Mouse (Mus musculus) MEL (cell line): ENCODE data around the gene Sphk2.

Experiments used
- CTCF ChIP-seq, 3 experiments: IDR thresholded peaks in 2 of 3; conservative IDR thresholded peaks in 1 of 3; 2 replicates each; pipeline ENCODE4 v1.5.1; 2011 to 2012; ENCODE audit warnings: low read length in 3 of 3, low read depth in 2 of 3, mild to moderate bottlenecking in 2 of 3, improper control_type of control experiment in 1 of 3, inconsistent platforms in 1 of 3, mixed read lengths in 1 of 3, moderate library complexity in 1 of 3; ENCODE audit not compliant: control insufficient read depth in 1 of 3, insufficient read depth in 1 of 3, poor library complexity in 1 of 3, severe bottlenecking in 1 of 3
- HCFC1 ChIP-seq: IDR thresholded peaks from 2 replicates; pipeline ENCODE4 v1.6.1; 2012; ENCODE audit warnings: low read depth, mild to moderate bottlenecking, inconsistent platforms, low read length, improper control_type of control experiment, moderate library complexity
- POLR2A ChIP-seq, 2 experiments: IDR thresholded peaks; 2 replicates each; pipeline ENCODE4 v1.6.1; 2011 to 2012; ENCODE audit warnings: low read length in 2 of 2, mild to moderate bottlenecking in 2 of 2, control low read depth in 1 of 2, improper control_type of control experiment in 1 of 2, low read depth in 1 of 2, moderate library complexity in 1 of 2; ENCODE audit not compliant: control insufficient read depth in 1 of 2, insufficient read depth in 1 of 2, poor library complexity in 1 of 2

GRCm38 (mm10) chr7:45686841-45687240, 31.0 kb downstream of the Sphk2 start:
- TF ChIP-seq POLR2A (IDR thresholded peaks at IDR 0.05; ENCODE audit: control insufficient read depth in 1 of 2, insufficient read depth in 1 of 2, low read depth in 1 of 2, low read length in 2 of 2, poor library complexity in 1 of 2): no peak
- no peak for TF ChIP-seq HCFC1
- TF ChIP-seq CTCF (IDR thresholded peaks at IDR 0.05 in 2 of 3, conservative IDR thresholded peaks at IDR 0.05 in 1 of 3; ENCODE audit: control insufficient read depth in 1 of 3, insufficient read depth in 1 of 3, low read depth in 2 of 3, low read length in 3 of 3, poor library complexity in 1 of 3, severe bottlenecking in 1 of 3): no peak
